ENCODE assay signal across 7 mouse cellular contexts in genomic region chr2:93413367-93414014, GRCm38 (mm10). TPM values are rescaled to one million over a fixed set of nuclear protein-coding genes. Genes with fewer than 3 reads are reported as not detected.
DNase-seq lines count a peak whose midpoint lies in the region; ATAC-seq and TF ChIP-seq lines count a peak whose summit lies in the region.

No protein-coding gene starts in this region.

- WGBS in limb, embryonic 14.5 days: 49% methylated on average over 7 of the region's 7 CpGs

- H3K9me3 ChIP-seq in limb, embryonic 14.5 days (ENCODE audit: control insufficient read depth, low read length): no peaks in the 10 kb centered on the region

- no peak for TF ChIP-seq POLR2A in limb, embryonic 14.5 days (IDR thresholded peaks at IDR 0.05; ENCODE audit: borderline replicate concordance, extremely low read depth, insufficient read depth, insufficient read length)

- ATAC-seq in limb, embryonic 14.5 days (ENCODE audit: low FRiP score, low read depth): peak; percentile 32; the same call in 1 of the 2 replicates

- H3K4me1 ChIP-seq in limb, embryonic 14.5 days (ENCODE audit: control insufficient read depth, insufficient read depth, low read length): no peaks in the 10 kb centered on the region

- H3K27me3 ChIP-seq in limb, embryonic 14.5 days (ENCODE audit: control insufficient read depth, insufficient read depth, low read length): no peaks in the 10 kb centered on the region

- H3K36me3 ChIP-seq in limb, embryonic 14.5 days (ENCODE audit: control insufficient read depth, insufficient read depth, low read length): no peaks in the 10 kb centered on the region

- peak; percentile 24 to 51 for DNase-seq in urinary bladder, adult 18-20 months (ENCODE audit: low spot score in 2 of 2)
- DNase-seq in urinary bladder, postnatal 4 days (ENCODE audit: low spot score in 2 of 2): no peak
- DNase-seq in adrenal gland, postnatal 10 days: peak; percentile 78
- DNase-seq in embryo, embryonic 11.5 days (ENCODE audit: low read depth, low spot score): peak; percentile 54
- DNase-seq in hindlimb bud, embryonic 11.5 days (ENCODE audit: extremely low spot score, low read depth, low spot score): peak; percentile 20
- peak; percentile 63 for DNase-seq in limb, embryonic 14.5 days (ENCODE audit: low spot score)
- peak; percentile 80 for DNase-seq in retina, embryonic 14.5 days (ENCODE audit: low spot score)

- H3K9ac ChIP-seq in limb, embryonic 14.5 days (ENCODE audit: low read depth, low read length, severe bottlenecking): no peak overlapping the region

- no peak overlapping the region for H3K4me3 ChIP-seq in limb, embryonic 14.5 days (replicated peaks; ENCODE audit: low read length)

- no peak overlapping the region for H3K27ac ChIP-seq in limb, embryonic 14.5 days (replicated peaks; ENCODE audit: low read depth, low read length)

- no peak overlapping the region for H3K4me2 ChIP-seq in limb, embryonic 14.5 days (replicated peaks; ENCODE audit: low read depth, low read length, severe bottlenecking)

RNA-seq across cellular contexts. Expression of gene Cd82, which starts 49.4 kb away (rescaled TPM):
- 10 to 100 TPM; 44.1 to 47.5 TPM for total RNA-seq in adrenal gland, postnatal 10 days (2021)
- 52.3 and 56.6 TPM in 2 replicates for polyA plus RNA-seq in limb, embryonic 14.5 days (2012; rRNA removed)
- 26.7 and 32.9 TPM in 2 replicates for polyA plus RNA-seq in limb, embryonic 14.5 days (2014; fragmentation: Nextera tagmentation; extraction: Ambion mirVana)

Comparison
In these comparisons a context has a peak if more than half of its experiments do, and no peak if none do; other contexts are left out.
1. DNase-seq: peak in urinary bladder, adult 18-20 months (2 of 2), adrenal gland, postnatal 10 days (single experiment), embryo, embryonic 11.5 days (single experiment), hindlimb bud, embryonic 11.5 days (single experiment), limb, embryonic 14.5 days (single experiment) and retina, embryonic 14.5 days (single experiment); none in urinary bladder, postnatal 4 days (0 of 2).